Mouse (Mus musculus) heart, embryonic 14.5 days (tissue): ENCODE measurements around the gene Arid5a. TPM values are rescaled to one million over a fixed set of nuclear protein-coding genes. Genes with fewer than 3 reads are reported as not detected.

Experiments
- ATAC-seq: fragments of 200-750 bp; cut with Nextera tagmentation; 2 replicates; pipeline ENCODE4 v1.8.0; 2017; ENCODE audit warnings: low read depth, moderate TSS enrichment; ENCODE audit not compliant: insufficient number of reproducible peaks, insufficient read depth, low FRiP score
- H3K27ac ChIP-seq, 2 experiments: fragments of 200-500 bp in 1 of 2; fragments of 300-500 bp in 1 of 2; sonication (generic) in 1 of 2; replicated peaks in 1 of 2; 2 replicates each; pipeline ENCODE4 v1.5.1; 2012 to 2014; ENCODE audit warnings: low read depth in 2 of 2, low read length in 2 of 2, control low read depth in 1 of 2, mild to moderate bottlenecking in 1 of 2, mixed read lengths in 1 of 2; ENCODE audit not compliant: control insufficient read depth in 1 of 2, insufficient read depth in 1 of 2
- H3K27me3 ChIP-seq: fragments of 300-500 bp; sonication (generic); 2 replicates; pipeline ENCODE4 v1.6.1; 2014; ENCODE audit warnings: mild to moderate bottlenecking, low read length, control low read depth; ENCODE audit not compliant: control insufficient read depth, insufficient read depth
- H3K36me3 ChIP-seq: fragments of 300-500 bp; sonication (generic); 2 replicates; pipeline ENCODE4 v1.6.1; 2014; ENCODE audit warnings: mild to moderate bottlenecking, control low read depth, low read length, mixed read lengths; ENCODE audit not compliant: control insufficient read depth, insufficient read depth
- H3K4me1 ChIP-seq, 2 experiments: fragments of 200-500 bp in 1 of 2; fragments of 300-500 bp in 1 of 2; sonication (generic) in 1 of 2; 2 replicates each; pipeline ENCODE4 v1.6.1; 2012 to 2014; ENCODE audit warnings: low read length in 2 of 2, control low read depth in 1 of 2, mixed read lengths in 1 of 2; ENCODE audit not compliant: control insufficient read depth in 2 of 2, insufficient read depth in 2 of 2
- H3K4me2 ChIP-seq: fragments of 300-500 bp; sonication (generic); 2 replicates; pipeline ENCODE4 v1.6.1; 2014; ENCODE audit warnings: mild to moderate bottlenecking, low read length
- H3K4me3 ChIP-seq, 2 experiments: fragments of 200-500 bp in 1 of 2; fragments of 300-500 bp in 1 of 2; sonication (generic) in 1 of 2; 2 replicates each; pipeline ENCODE4 v1.5.1; 2012 to 2014; ENCODE audit warnings: low read length in 2 of 2, mild to moderate bottlenecking in 2 of 2, control low read depth in 1 of 2, low read depth in 1 of 2, moderate library complexity in 1 of 2; ENCODE audit not compliant: control insufficient read depth in 1 of 2, insufficient read depth in 1 of 2
- H3K9ac ChIP-seq: fragments of 300-500 bp; sonication (generic); 2 replicates; pipeline ENCODE4 v1.6.1; 2014; ENCODE audit warnings: mild to moderate bottlenecking, low read length
- H3K9me3 ChIP-seq: fragments of 300-500 bp; sonication (generic); 2 replicates; pipeline ENCODE4 v1.6.1; 2016; ENCODE audit warnings: low read length, control low read depth; ENCODE audit not compliant: control insufficient read depth
- WGBS: fragments of 180-500 bp; shearing (Covaris S2); extraction: QIAGEN DNeasy Blood & Tissue Kit; methylation state at CpG from one replicate; pipeline ENCODE4 v1.1.7; 2014; 5-methylcytosine and 5-hydroxymethylcytosine counted together
- microRNA-seq: library from miRNA; unstranded; fragments of <30 nt; microRNA quantifications from one replicate; pipeline ENCODE4, GENCODE M21; 2016
- polyA plus RNA-seq: library from polyadenylated mRNA; unstranded; fragments of >200 nt; fragmentation: Nextera tagmentation; extraction: Ambion mirVana; gene quantifications from 2 replicates; pipeline ENCODE4 v1.2.1, GENCODE M21; 2014

Gene Arid5a
- polyA plus RNA-seq, 1 experiment from 2014 or later: 10.3 TPM

DNA sequence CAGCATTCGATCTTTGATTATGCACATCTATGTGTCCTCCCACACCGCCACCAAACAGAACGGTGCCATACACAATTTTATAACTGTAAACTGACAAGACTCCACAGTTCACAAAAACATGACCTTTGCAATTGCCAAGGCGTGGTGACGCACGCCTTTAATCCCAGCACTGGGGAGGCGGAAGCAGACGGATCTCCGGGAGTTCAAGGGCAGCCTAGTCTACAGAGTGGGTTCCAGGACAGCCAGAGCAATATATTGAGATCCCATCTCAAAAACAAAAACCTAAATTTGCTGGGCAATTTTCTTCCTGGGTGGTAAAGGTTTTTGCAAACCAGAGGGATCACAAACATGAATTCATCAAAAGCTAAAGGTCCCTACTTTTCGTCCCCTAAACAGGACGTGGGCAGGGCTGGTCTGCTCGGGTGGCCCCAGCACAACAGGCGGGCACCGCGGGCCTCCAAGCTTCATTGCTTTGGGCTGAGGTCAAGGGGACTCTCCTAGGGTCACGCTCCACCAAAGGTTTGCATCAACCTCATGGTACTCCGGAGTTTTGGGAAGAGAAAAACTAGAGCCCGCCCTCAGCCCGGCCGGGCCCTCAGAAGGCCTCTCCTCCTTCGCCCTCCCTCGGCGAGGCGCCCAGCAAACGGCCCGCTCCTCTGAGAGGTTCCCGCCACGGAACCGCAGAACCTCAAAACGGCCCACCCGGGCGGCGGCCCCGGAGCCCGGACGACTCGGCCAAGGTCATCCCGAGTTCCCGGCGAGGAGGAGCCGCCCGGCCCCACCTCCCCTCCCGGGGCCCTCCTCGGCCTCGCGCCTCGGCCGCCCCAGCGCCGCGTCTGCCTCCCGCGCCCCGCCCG is 60.8 kb downstream of the Arid5a start:
- H3K4me3 ChIP-seq: peak overlapping the region; percentile 60 to 85
- peak overlapping the region; percentile 80 for H3K4me2 ChIP-seq
- H3K36me3 ChIP-seq: peaks cover 38% of the 10 kb centered on the region
- peak overlapping the region; percentile 93 for H3K9ac ChIP-seq
- H3K27ac ChIP-seq: peak overlapping the region; percentile 1 to 80
- 3% methylated on average over 55 of the region's 55 CpGs for WGBS
- no peaks in the 10 kb centered on the region for H3K9me3 ChIP-seq
- peaks cover 4 to 15% of the 10 kb centered on the region in 2 experiments; a peak in 3 of 4 replicates for H3K4me1 ChIP-seq
- no peaks in the 10 kb centered on the region for H3K27me3 ChIP-seq
- ATAC-seq: peak; percentile 75

DNA sequence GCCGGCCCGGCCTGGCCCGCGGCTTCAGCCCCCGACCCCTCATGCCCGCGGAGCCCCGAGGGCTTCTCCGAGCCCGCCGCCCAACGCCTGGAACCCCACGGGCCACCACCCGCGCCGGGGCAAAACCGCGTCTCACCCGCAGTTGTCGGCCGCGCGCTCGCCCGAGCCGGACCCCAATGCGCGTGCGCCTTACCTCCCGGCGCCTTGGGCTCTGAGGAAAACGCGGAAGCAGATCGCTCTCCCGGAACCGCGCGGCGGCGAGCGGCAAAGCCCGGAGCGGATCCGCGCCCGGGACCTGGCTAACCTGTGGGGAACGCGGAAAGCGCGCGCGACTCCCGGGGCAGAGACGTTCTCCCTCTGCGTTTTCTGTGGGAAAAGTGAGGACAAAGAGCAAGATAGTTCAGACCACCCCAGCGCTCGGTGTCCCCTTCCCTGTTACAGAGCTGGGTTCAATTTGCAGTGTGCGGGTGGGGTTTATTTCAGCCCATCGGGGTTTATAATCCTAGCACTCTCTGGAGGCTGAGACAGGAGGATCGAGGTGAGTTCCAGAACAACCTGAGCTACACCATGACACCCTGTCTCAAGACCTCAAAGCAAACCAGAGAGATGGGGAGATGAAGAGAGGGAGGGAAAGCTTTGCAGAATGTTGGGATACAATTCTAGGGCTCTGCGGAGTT is 61.6 kb downstream of the Arid5a start, which contains the start of gene Kansl3:
TSS of gene Kansl3 (minus strand) at position 213 of the 677 bp plus-strand sequence.
- peak within 1 kb of the TSS; percentile 60 to 85 for H3K4me3 ChIP-seq
- 3% methylated on average over 61 of the region's 61 CpGs for WGBS
- H3K4me1 ChIP-seq: peaks cover 4 to 15% of the 10 kb centered on the region in 2 experiments; a peak in 3 of 4 replicates
- H3K9ac ChIP-seq: peak within 1 kb of the TSS; percentile 93
- H3K27ac ChIP-seq: peak within 1 kb of the TSS; percentile 1 to 80
- peaks cover 31% of the 10 kb centered on the region for H3K36me3 ChIP-seq
- no peaks in the 10 kb centered on the region for H3K9me3 ChIP-seq
- peak within 1 kb of the TSS; percentile 80 for H3K4me2 ChIP-seq
- ATAC-seq: peak; percentile 83
- no peaks in the 10 kb centered on the region for H3K27me3 ChIP-seq

DNA sequence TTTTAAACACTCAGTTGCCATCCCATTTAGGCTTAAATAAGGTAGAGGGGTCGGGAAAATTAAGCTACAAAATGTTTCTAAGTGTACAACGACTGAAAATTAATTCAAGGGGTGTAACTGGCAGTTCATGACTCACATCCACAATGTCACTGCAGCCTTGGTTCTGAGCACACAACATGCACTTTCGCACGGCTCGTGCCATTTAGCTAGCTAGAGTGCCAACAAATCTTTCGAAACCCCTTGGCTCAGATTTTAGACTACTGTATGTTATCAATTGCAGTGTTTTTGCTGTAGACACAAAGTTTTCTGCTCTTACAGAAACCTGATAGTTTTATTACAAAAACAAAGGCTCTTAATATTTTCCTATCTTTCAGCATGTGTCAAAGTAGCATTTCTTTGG is 63.4 kb downstream of the Arid5a start:
- no peak overlapping the region for H3K9ac ChIP-seq
- H3K27me3 ChIP-seq: no peaks in the 10 kb centered on the region
- 73% methylated on average over 6 of the region's 6 CpGs for WGBS
- H3K4me3 ChIP-seq: no peak overlapping the region
- H3K9me3 ChIP-seq: no peaks in the 10 kb centered on the region
- H3K27ac ChIP-seq: no peak overlapping the region
- H3K36me3 ChIP-seq: peaks cover 13% of the 10 kb centered on the region
- ATAC-seq: no peak
- H3K4me2 ChIP-seq: no peak overlapping the region
- peaks cover 4 to 15% of the 10 kb centered on the region in 2 experiments; a peak in 3 of 4 replicates for H3K4me1 ChIP-seq

DNA sequence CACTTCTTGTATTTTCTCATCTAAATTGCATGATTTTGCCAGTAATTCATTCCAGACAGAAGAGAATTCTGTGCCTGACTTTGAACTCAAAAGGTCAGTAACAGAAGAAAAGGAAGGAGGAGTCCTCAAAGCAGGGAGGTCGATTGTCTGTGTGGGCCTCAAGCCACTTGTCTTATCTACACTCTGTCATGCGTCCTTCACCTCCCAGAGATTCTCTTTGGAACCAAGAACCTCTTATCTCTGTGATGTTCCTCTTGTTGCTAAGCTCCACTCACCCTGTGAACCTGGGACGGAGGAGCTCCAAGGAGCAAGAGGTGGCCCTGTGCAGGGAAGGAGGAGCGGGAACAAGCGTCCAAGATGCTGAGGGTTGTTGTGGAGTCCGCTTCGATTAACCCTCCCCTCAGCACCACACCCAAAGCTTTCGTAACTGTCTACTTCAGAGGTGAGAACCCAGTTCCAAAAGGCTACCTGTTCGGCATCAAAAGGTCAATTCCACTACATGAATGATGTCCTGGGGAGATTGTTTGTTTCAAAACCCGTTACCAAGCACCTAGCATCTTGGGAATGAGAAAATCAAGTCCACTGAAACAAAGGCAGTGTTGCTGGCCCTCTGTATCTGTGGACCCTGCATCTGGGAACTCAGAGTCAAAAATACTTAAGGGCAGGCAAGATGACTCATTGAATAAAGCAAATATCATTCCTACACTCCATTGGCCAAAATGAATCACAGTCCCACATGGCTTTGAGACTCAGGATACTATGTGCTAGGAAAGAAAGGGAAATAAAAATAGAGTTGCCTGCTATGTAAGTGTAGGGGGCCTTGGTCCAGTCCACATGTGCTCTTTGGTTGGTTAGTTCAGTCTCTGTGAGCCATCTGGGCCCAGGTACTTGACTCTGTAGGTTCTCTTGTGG is 64.7 kb downstream of the Arid5a start, which contains the start of gene Fer1l5:
TSS of gene Fer1l5 (plus strand) at position 358 of the 912 bp plus-strand sequence.
- Histone ChIP-seq H3K4me1 (peaks cover 4 to 10% of the 10 kb centered on the region in 2 experiments; a peak in 3 of 4 replicates), H3K9me3 (no peaks in the 10 kb centered on the region), H3K4me3 (no peak within 1 kb of the TSS), H3K27me3 (no peaks in the 10 kb centered on the region), H3K4me2 (no peak within 1 kb of the TSS), H3K27ac (no peak within 1 kb of the TSS), H3K9ac (no peak within 1 kb of the TSS), H3K36me3 (peaks cover 4% of the 10 kb centered on the region)
- ATAC-seq: no peak
- WGBS: 57% methylated on average over 10 of the region's 10 CpGs

Small RNAs within 50 kb of the gene (microRNA-seq; reads per million reads assigned to microRNA genes)
- not detected for gene Mir6898

Other genes starting within 250 kb of the Arid5a start
- gene Hs6st1, start 239.3 kb upstream of the Arid5a start, polyA plus RNA-seq: 11.0 and 15.5 TPM in 2 replicates
- gene Uggt1, start 63.0 kb upstream of the Arid5a start, polyA plus RNA-seq: 50.1 and 50.5 TPM in 2 replicates
- gene Neurl3, start 33.1 kb upstream of the Arid5a start, polyA plus RNA-seq: 4.6 and 5.2 TPM in 2 replicates
- gene Kansl3, start 61.4 kb downstream of the Arid5a start, polyA plus RNA-seq: 40.8 and 43.4 TPM in 2 replicates
- gene Fer1l5, start 64.6 kb downstream of the Arid5a start, polyA plus RNA-seq: 0.61 and 0.63 TPM in 2 replicates
- gene Lman2l, start 137.5 kb downstream of the Arid5a start, polyA plus RNA-seq: 31.0 and 35.7 TPM in 2 replicates
- 4.5 and 5.9 TPM in 2 replicates for gene Cnnm4, start 163.9 kb downstream of the Arid5a start, polyA plus RNA-seq
- 3.7 and 3.9 TPM in 2 replicates for gene Cnnm3, start 204.1 kb downstream of the Arid5a start, polyA plus RNA-seq
- gene Ankrd23, start 229.2 kb downstream of the Arid5a start, polyA plus RNA-seq: 18.9 and 19.4 TPM in 2 replicates
- gene Gm42417, start 231.7 kb downstream of the Arid5a start, polyA plus RNA-seq: not detected in 2 replicates
- gene Ankrd39, start 239.7 kb downstream of the Arid5a start, polyA plus RNA-seq: 27.2 and 29.0 TPM in 2 replicates